In the genomic region with DNA sequence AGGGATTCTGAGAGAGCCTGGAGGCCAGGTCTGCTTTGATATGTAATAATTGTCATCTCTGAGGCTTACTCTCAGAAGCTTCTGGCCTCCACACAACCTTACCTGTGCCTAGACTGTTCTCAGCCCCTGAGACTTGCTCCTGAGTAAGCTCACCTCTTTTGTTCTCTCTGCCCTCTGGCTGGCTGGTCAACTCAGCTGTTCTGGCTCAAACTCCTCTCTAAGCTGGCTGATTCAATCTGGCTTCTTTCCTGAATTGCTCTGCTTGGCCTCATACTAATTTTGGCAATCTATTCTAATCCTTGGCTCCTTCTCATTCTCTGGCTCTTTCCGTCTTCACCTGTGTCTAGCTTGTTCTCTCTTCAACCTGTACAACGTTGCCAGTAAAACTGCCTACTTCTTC, we compare ENCODE assay signal across 14 mouse cellular contexts. TPM values are rescaled to one million over a fixed set of nuclear protein-coding genes. Genes with fewer than 3 reads are reported as not detected.
DNase-seq lines count a peak whose midpoint lies in the region; ATAC-seq and TF ChIP-seq lines count a peak whose summit lies in the region.
"Had no signal": no experiment of that assay in that cellular context is flagged by ENCODE, and none has a peak within 500 bp of the region (broad histone marks: within the 10 kb centered on the region; RNA-seq: fewer than 3 reads in every experiment).

No protein-coding gene starts in this region.

- intact Hi-C loops in heart, postnatal 36 days (cut with DNase I): no loop called here

- no peak for TF ChIP-seq POLR2A in small intestine, adult 2 months (IDR thresholded peaks at IDR 0.05; ENCODE audit: low read depth, low read length)

- peak; percentile 78 for DNase-seq in heart, adult 11 months
- no peak for DNase-seq in heart, postnatal 36 days
- no peak for DNase-seq in midbrain, embryonic 10.5 days (ENCODE audit: low spot score)
- DNase-seq in midbrain, embryonic 11.5 days (ENCODE audit: low spot score, missing footprints): no peak
- peak; percentile 55 to 62 for DNase-seq in kidney, postnatal 36 days
- DNase-seq in testis, postnatal 14 days (ENCODE audit: low spot score): no peak
- no peak for DNase-seq in urinary bladder, postnatal 10 days (ENCODE audit: low spot score)
- DNase-seq: adrenal gland, adult 8-10 months; cerebellum, adult 18-20 months had no signal

- H3K4me2 ChIP-seq in midbrain, embryonic 11.5 days: no peak overlapping the region
- H3K4me2 ChIP-seq: embryonic facial prominence, embryonic 12.5 days; hindbrain, embryonic 15.5 days; midbrain, embryonic 15.5 days had no signal

- no peaks in the 10 kb centered on the region for H3K9me3 ChIP-seq in midbrain, embryonic 10.5 days (replicated peaks)
- H3K9me3 ChIP-seq in midbrain, embryonic 11.5 days (ENCODE audit: control insufficient read depth, low read length): no peaks in the 10 kb centered on the region
- H3K9me3 ChIP-seq: embryonic facial prominence, embryonic 12.5 days; hindbrain, embryonic 15.5 days; midbrain, embryonic 15.5 days had no signal

- no peak for TF ChIP-seq CTCF in small intestine, adult 2 months (IDR thresholded peaks at IDR 0.05; ENCODE audit: extremely low read depth, insufficient read length, insufficient replicate concordance, low read depth, low read length)

- no peaks in the 10 kb centered on the region for H3K27me3 ChIP-seq in midbrain, embryonic 10.5 days (ENCODE audit: low read depth, poor library complexity, severe bottlenecking)
- no peaks in the 10 kb centered on the region for H3K27me3 ChIP-seq in midbrain, embryonic 11.5 days (ENCODE audit: control insufficient read depth, insufficient read depth, low read length)
- no peaks in the 10 kb centered on the region for H3K27me3 ChIP-seq in small intestine, adult 2 months (ENCODE audit: control insufficient read depth, insufficient read depth, low read length)
- H3K27me3 ChIP-seq: embryonic facial prominence, embryonic 12.5 days; hindbrain, embryonic 15.5 days; midbrain, embryonic 15.5 days had no signal

- H3K4me3 ChIP-seq in midbrain, embryonic 10.5 days: no peak overlapping the region
- H3K4me3 ChIP-seq in midbrain, embryonic 11.5 days (ENCODE audit: low read depth, low read length): no peak overlapping the region
- H3K4me3 ChIP-seq in small intestine, adult 2 months (ENCODE audit: low read depth, low read length): no peak overlapping the region
- H3K4me3 ChIP-seq: embryonic facial prominence, embryonic 12.5 days; hindbrain, embryonic 15.5 days; midbrain, embryonic 15.5 days had no signal

- peak overlapping the region; percentile 74 for H3K27ac ChIP-seq in midbrain, embryonic 10.5 days (replicated peaks)
- H3K27ac ChIP-seq in midbrain, embryonic 11.5 days (ENCODE audit: low read depth, low read length): no peak overlapping the region
- H3K27ac ChIP-seq in small intestine, adult 2 months (ENCODE audit: insufficient read depth, low read depth, low read length): peak overlapping the region; percentile 68; the same call in 1 of the 2 replicates
- H3K27ac ChIP-seq: embryonic facial prominence, embryonic 12.5 days; hindbrain, embryonic 15.5 days; macrophage; midbrain, embryonic 15.5 days had no signal

- 93% methylated on average over 2 of the region's 2 CpGs for WGBS in midbrain, embryonic 10.5 days
- 85% methylated on average over 2 of the region's 2 CpGs for WGBS in midbrain, embryonic 11.5 days
- 39% methylated on average over 2 of the region's 2 CpGs for WGBS in small intestine, adult 2 months

- H3K36me3 ChIP-seq in midbrain, embryonic 10.5 days: no peaks in the 10 kb centered on the region
- H3K36me3 ChIP-seq in midbrain, embryonic 11.5 days (ENCODE audit: control insufficient read depth, insufficient read depth, low read length): no peaks in the 10 kb centered on the region
- no peaks in the 10 kb centered on the region for H3K36me3 ChIP-seq in small intestine, adult 2 months (ENCODE audit: control insufficient read depth, insufficient read depth, low read length)
- H3K36me3 ChIP-seq: embryonic facial prominence, embryonic 12.5 days; hindbrain, embryonic 15.5 days; midbrain, embryonic 15.5 days had no signal

- no peak overlapping the region for H3K9ac ChIP-seq in midbrain, embryonic 11.5 days (ENCODE audit: low read length)
- H3K9ac ChIP-seq: embryonic facial prominence, embryonic 12.5 days; hindbrain, embryonic 15.5 days; midbrain, embryonic 15.5 days had no signal

- ATAC-seq in midbrain, embryonic 11.5 days (ENCODE audit: low FRiP score): no peak
- ATAC-seq: midbrain, embryonic 15.5 days had no signal

- H3K4me1 ChIP-seq in midbrain, embryonic 10.5 days: peaks cover 20% of the 10 kb centered on the region
- H3K4me1 ChIP-seq in midbrain, embryonic 11.5 days (ENCODE audit: control insufficient read depth, insufficient read depth, low read length): peaks cover 5% of the 10 kb centered on the region
- H3K4me1 ChIP-seq in small intestine, adult 2 months (ENCODE audit: control insufficient read depth, insufficient read depth, insufficient read length, low read length): peaks cover 21% of the 10 kb centered on the region
- H3K4me1 ChIP-seq: embryonic facial prominence, embryonic 12.5 days; hindbrain, embryonic 15.5 days; midbrain, embryonic 15.5 days had no signal

RNA-seq across cellular contexts. Expression of a gene that starts 25.6 kb away (rescaled TPM):
- total RNA-seq in heart, postnatal 36 days (2021): 100 to 1,000 TPM; 107 to 116 TPM
- 296 and 299 TPM in 2 replicates for polyA plus RNA-seq in midbrain, embryonic 10.5 days (2016; fragmentation: Nextera tagmentation; extraction: Ambion mirVana)
- 253 and 285 TPM in 2 replicates for polyA plus RNA-seq in midbrain, embryonic 11.5 days (2014; fragmentation: Nextera tagmentation; extraction: Ambion mirVana)
- polyA plus RNA-seq in small intestine, adult 2 months (2012; rRNA removed): 41.6 and 61.3 TPM in 2 replicates

RNA-seq across cellular contexts. Expression of a gene that starts 53.1 kb away (rescaled TPM):
- not detected for total RNA-seq in heart, postnatal 36 days (2021)
- polyA plus RNA-seq in midbrain, embryonic 10.5 days (2016; fragmentation: Nextera tagmentation; extraction: Ambion mirVana): 0.11 and 0.16 TPM in 2 replicates
- 0.16 TPM in 1 of 2 replicates, not detected in the other for polyA plus RNA-seq in midbrain, embryonic 11.5 days (2014; fragmentation: Nextera tagmentation; extraction: Ambion mirVana)
- 0.06 and 0.14 TPM in 2 replicates for polyA plus RNA-seq in small intestine, adult 2 months (2012; rRNA removed)
- polyA plus RNA-seq: macrophage had no signal

Comparison
In these comparisons a context has a peak if more than half of its experiments do, and no peak if none do; other contexts are left out.
1. DNase-seq: peak in heart, adult 11 months (single experiment) and kidney, postnatal 36 days (2 of 2); none in heart, postnatal 36 days (0 of 2), midbrain, embryonic 10.5 days (single experiment), midbrain, embryonic 11.5 days (single experiment), testis, postnatal 14 days (single experiment) and urinary bladder, postnatal 10 days (single experiment).